Mouse (Mus musculus): ENCODE data around the gene Tmem107.

Tmem107 gene

DNA sequence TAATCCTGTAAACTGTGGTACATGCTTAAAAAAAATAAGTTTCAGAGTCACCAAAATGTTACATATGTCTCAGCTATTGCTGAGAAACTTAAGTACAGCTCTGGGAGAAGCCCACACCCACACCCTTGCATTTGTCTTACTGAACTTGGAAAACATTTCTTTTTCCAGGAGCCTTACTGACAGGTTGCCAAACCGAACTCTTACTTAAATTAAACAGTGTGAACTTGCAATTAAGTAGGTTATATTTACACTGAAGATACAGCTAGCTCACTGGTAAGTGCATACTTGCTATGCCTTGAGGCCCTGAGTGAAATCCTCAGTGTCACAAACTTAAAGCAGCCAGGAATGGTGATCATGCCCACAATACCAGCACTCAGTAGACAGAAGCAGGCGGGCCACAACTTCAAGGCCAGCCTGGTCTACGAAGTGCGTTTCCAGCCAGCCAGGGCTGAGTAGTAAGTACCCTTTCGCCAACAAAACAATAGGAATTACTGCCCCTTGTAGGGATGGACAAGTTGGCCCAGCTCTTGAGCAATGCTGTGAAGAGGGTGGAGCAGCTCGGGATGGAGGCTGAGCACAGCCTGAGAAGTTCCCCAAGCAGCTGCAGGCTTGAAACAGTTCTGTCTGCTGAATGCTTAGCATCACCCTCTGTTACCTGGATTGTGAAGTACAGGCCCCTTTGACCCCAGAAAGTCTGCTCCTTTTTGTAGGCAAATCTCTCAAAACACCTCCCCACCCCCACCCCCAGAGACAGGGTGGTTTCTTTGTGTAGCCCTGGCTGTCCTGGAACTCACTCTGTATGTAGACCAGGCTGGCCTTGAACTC lies 3.6 kb downstream of the Tmem107 start:
- no peak for DNase-seq (ENCODE audit: low spot score in 2 of 2)

DNA sequence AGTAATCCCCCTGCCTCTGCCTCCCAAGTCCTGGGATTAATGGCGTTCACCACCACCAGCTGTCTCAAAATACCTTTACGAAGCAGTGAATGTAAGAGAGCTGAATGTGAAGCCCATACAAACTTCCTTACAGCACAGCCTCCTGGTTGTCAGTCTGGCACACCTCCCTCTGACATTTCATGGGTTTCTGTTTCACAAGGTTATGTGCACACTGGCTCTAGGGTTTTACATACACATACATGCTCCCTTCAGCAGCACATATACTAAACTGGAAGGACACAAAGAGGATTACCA lies 4.1 kb downstream of the Tmem107 start:
- DNase-seq (ENCODE audit: low spot score in 2 of 2), result no peak

DNA sequence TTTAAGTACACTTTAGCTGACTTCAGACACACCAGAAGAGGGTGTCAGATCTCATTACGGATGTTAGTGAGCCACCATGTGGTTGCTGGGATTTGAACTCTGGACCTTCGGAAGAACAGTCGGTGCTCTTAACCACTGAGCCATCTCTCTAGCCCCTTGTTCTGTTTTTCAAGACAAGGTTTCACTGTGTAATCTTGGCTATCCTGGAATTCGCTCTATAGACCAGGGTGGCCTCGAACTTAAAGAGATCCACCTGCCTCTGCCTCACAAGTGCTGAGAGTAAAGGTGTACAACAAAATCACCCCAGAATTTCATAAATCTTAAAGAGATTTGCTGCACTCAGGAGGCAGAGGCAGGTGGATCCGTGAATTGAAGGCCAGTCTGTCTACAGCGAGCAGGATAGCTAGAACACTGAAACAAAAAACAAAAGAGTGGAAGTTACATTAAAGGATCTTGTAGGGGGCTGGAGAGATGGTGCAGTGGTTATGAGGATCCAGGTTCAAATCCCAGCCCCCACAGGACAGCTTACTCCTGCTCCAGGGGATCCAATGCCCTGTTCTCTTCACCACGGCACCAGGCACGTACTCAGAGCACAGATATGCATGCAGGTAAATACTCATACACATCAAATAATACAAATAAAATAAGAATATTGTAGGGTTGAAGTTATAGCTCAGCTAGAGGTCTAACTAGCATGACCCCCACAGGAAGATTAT lies 5.3 kb downstream of the Tmem107 start:
- DNase-seq (ENCODE audit: low spot score in 2 of 2), result no peak

DNA sequence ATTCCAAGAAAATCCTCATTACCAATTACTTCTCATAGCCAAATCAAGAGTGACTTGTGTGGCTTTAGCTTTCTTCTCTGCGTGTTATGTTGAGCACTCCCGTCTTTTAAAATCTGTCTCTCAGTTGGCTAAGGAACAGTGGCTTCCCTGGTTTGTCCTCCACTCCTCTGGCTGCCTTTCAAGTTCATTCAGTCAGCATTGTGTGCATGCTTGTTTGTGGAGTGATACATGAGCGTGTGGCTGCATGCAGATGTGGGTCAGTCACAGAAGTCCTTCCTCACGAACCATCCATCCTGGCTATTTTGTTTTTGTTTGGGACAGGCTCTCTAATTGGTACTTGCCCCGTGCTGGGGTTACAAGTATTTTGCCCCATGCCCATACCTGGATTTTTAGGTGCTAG lies 6.0 kb downstream of the Tmem107 start:
- DNase-seq (ENCODE audit: low spot score in 2 of 2), result no peak

DNA sequence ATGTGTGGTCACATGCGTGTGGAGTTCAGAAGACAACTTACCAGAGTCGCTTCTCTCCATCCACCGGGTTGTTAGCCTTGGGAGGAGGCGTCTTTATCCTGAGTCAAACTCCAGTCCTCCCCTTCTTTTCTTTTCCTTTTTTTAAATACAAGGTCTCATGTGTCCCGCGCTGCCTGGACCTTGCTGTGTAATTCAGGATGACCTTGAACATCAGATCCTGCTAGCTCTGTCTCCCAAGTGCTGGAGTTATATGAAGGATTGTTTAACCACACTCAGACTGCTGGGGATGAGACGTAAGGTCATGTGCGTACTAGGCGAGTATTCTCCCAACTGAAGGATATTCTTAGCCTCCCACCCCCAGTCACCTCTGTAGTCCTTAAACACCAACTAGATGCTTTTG lies 6.7 kb downstream of the Tmem107 start:
- DNase-seq (ENCODE audit: low spot score in 2 of 2), result no peak

DNA sequence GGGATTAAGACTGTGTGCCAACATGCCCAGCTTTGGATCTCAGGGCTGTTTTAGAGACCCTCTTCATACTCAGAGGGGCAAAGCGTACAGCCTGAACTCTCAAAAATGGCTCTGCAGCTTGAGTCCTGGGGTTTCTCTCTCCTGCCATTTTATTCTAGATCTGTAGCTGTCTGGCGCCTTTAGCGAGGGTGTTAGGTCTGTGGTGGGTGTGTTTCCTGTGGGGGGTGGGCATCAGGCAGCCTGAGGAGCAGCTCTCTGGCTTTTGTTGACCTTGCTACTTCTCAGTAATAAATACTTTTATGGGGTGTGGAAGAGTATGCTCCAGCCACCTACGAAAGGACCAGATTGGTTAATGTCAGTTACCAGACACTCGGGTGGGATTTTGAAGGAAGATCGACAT lies 7.4 kb downstream of the Tmem107 start:
- no peak for DNase-seq (ENCODE audit: low spot score in 2 of 2)

DNA sequence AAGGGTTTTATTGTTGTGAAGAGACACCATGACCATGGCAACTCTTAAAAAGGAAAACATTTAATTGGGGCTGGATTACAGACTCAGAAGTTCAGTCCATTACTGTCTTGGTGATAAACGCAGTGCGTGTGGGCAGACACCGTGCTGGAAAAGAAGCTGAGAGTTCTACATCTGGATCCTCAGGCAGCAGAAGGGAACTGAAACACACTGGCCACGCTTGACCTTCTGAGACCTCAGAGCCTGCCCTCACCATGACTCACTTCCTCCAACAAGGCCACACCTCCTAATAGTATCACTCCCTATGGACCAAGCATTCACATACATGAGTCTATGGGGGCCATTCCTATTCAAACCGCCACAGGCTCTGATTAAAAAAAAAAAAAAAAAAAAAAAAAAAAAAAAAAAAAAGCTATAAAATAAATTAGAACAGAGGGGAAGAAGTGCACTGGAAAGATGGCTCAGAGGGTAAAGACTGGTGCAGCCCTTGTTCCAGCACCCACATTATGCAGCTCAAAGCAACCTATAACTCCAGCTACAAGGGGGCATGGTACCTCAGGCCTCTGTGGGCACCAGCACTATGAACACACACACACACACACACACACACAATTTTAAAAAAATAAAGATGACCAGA lies 8.3 kb downstream of the Tmem107 start:
- DNase-seq (ENCODE audit: low spot score in 2 of 2), result no peak

DNA sequence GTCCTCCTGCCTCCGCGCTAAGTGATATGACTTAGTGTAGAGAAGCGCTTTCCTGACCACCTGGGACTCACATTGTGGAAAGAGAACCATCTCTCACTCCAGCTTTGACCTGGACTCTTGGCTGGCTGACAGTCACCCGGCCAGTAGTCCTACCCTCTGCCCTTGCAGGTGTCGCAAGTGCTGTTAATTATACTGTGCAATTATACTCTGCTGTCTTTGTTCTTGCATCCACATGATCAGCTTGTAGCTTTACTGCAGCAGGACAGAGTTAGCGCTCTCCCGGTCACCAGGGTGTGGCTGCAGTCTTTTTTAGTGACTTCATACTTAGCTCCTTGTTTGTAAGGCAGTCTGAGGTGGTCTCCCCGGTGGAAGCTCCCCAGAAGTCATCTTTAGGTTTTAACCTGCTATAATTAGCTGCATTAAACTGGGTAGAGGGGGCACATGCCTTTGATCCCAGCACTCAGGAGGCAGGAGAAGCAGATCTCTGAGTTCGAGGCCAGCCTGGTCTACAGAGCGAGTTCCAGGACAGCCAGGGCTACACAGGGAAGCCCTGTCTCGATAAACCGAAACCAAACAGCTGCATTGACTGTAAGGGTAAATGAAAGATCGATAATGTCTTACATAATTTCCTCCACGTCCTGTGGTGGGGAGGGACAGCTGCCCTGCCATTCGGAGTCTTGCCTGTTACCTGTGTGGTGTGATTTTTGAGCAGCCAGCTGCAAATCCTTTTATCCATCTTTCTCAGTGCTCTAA lies 9.7 kb downstream of the Tmem107 start:
- no peak for DNase-seq (ENCODE audit: low spot score in 2 of 2)

DNA sequence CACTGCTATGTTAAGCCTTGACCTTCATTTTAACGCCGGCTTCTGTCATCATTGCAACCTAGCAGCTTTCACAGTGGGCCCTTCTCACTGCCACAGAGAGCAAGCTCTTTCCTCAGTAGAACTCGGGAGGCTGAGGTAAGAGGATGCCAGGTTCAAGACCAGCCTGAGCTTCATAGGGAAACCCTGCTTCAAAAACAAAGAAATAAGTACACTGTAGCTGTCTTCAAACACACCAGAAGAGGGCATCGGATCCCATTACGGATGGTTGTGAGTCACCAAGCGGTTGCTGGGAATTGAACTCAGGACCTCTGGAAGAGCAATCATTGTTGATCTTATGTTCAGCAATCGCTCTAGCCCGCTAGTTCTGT lies 10.2 kb downstream of the Tmem107 start:
- DNase-seq (ENCODE audit: low spot score in 2 of 2), result no peak

DNA sequence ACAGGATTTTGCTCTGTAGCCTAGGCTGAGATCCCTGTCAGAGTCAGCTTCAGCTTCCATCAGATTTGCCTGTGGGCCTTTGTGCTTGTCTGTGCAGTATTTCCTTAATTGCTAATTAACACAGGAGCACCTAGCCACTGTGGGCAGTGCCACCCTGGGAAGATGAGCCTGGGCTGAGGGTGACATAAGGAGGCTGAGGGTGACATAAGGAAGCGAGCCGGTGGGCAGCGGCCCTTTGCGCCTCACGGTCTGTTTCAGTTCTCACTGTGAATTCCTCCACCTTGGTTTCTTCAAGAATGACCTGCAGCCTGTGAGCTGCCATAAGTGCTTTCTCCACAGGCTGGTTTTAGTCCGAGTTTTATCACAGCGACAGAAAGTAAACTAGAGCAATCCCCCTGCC lies 11.0 kb downstream of the Tmem107 start:
- no peak for DNase-seq (ENCODE audit: low spot score in 2 of 2)

DNA sequence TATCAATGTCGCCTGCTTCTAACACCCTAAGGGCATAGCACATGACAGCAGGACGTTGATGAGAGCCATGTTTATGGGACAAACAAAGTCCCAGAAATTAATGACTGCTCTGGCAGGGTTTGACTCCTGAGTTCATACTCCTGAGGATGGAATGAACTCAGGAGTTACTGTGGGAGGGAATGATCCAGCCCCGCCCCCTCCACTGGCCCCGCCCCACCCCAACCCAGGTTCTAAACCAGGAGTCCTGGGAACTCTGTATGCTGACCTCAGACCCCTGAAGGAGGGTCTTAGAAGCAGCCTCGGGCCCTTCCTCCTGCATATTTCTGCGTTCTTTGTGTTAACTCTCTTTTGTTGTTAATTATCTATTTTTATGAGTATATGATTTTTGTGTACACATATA lies 15.0 kb downstream of the Tmem107 start:
- no peak for DNase-seq (ENCODE audit: low spot score in 2 of 2)

DNA sequence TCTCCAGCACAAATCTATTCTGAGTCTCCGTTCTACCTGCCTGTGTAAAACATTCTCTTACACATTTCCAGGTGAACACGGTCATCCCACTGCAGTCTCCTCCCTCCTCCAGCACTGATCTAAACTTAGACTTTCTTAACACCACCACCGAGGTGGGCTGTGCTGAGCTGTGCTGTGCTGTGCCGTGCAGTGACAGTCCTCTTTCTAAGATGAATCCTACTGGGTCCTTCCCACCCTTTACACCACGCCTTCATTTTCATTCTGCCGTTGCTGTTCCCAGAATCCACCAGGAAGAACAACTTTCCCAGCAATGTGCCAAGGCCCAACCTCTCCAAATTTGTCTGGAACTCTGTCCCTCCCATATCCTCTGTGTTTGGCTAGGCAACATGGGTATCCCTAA lies 15.8 kb downstream of the Tmem107 start:
- DNase-seq (ENCODE audit: low spot score in 2 of 2), result peak in 1 of 2 experiments; percentile 51

DNA sequence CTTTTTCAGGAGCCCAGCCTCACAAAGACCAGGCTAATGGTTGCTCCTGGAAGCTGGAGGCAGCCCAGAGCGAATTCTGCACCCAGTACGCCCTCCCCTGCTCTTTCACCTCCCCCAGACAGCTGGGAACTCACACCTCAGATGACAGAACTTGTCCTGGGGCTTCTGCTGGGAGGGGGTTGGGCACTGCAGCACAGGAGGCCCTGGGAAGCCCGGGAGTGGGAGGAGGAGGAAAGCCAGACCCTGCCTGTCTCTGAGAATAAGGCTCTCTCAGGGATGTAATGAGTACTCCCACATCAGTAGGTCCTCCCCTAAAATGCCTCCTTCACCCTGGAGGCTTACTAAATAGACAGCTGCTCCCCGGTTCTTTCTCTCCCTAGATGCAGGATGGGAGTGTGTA lies 16.5 kb downstream of the Tmem107 start:
- DNase-seq (ENCODE audit: low spot score in 2 of 2), result no peak

DNA sequence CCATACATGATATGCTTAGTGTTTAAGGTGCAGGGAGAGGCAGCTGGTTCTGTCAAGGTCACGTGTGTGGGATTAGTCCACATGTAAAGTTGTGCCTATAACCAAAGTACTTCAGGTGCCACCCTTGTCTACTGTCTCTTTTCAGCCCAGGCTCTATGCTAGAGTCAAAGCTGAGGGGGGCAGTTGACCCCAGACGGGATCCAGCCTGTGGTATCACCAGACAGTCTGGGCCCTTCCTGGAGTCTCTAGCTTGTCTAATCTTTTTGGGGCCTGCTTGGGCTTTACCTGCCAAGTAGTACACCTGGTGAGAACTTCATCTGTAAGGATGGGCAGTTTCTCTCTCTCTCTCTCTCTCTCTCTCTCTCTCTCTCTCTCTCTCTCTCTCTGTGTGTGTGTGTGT lies 17.0 kb downstream of the Tmem107 start:
- DNase-seq (ENCODE audit: low spot score in 2 of 2), result no peak

DNA sequence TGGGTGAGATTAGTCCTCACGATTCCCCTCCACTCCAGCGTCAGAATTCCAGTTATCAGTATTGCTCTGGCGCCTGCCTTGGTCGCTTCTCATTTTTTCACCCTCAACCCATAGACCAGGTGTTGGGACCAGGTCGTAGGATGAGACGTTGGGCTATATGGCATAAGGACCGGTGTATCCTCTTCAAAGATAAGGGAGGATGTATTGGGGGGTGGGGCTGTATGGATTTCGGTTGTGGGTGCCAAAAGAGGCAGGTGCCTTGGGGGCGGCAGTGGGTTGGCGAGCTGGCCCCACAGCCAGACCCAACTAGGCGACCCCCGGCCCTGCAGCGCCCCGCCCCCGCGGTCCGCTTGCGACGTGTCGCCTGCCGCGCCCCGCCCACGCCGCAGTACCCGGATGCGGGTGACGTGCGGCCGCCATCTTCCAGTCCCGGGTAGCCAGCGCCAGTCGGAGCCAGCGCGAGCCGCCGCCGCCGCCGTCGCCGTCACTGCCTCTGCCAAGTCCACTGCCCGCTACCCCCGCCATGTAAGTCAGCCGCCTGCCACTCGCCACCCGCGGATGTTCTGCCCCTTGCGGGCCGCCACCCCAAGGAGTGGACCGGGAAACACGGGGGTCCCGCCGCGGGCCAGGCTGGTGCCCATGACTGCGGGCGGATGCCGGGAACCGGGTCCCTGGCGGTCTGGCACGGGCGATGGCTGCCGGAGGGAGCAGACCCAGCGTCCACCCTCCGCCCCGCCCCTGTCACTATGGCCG lies 17.7 kb downstream of the Tmem107 start, which contains the start of gene Vamp2:
Vamp2 (plus strand) TSS at position 388 of the 753 bp plus-strand sequence.
- peak; percentile 85 to 90 for DNase-seq (ENCODE audit: low spot score in 2 of 2)

DNA sequence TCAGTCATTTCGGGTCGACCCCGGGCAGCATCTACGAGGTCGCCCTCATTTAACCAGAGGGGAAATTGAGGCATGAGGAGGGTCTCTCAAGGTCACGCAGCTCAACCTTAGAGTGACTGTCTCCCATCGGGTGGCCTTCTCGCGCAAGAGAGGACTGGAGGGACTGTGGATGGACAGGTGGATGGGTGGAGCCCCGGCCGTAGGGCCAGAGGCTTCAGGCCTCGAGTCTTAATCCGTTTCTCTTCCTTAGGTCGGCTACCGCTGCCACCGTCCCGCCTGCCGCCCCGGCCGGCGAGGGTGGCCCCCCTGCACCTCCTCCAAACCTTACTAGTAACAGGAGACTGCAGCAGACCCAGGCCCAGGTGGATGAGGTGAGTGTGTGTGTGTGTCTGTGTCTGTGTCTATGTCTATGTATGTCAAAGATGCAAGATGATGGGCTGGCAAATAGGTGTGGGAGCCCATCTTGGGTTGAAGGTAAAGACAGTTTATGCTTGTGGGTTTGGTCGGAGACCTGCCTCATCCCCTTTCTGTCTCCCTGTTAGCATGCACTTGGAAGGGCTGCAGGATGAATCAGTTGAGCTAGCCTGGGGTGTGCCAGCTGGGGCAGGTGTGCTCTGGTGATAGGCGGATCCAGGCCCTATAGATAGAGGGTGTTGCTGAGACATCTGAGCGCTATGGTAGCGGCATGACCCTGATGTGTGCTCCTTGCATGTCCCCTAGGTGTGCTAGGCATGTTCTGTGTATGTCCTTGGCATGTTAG lies 18.4 kb downstream of the Tmem107 start:
- DNase-seq (ENCODE audit: low spot score in 2 of 2), result no peak

DNA sequence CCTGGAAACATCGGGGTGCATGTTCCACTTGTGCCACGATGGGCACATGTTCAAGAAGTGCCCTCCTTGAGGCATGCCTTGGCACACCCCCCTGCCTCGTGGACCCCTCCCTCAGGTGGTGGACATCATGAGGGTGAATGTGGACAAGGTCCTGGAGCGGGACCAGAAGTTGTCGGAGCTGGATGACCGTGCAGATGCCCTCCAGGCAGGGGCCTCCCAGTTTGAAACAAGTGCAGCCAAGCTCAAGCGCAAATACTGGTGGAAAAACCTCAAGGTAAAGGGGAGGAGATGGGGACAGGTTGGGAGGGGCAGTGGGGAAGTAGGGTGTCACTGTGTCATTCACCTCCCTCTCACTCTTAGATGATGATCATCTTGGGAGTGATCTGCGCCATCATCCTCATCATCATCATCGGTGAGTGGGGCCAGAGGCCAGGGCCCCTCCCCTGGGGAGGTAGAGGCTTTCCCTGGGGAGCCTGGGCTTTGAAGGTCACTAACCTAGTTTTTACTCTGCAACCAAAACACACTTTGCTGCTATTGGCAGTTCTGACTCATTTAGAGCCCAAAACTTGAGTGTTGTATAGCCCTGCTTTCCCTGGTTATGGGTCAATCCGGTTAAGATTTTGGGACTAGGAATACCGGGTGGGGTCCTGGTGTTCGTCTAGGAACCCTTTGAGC lies 19.1 kb downstream of the Tmem107 start:
- no peak for DNase-seq (ENCODE audit: low spot score in 2 of 2)

DNA sequence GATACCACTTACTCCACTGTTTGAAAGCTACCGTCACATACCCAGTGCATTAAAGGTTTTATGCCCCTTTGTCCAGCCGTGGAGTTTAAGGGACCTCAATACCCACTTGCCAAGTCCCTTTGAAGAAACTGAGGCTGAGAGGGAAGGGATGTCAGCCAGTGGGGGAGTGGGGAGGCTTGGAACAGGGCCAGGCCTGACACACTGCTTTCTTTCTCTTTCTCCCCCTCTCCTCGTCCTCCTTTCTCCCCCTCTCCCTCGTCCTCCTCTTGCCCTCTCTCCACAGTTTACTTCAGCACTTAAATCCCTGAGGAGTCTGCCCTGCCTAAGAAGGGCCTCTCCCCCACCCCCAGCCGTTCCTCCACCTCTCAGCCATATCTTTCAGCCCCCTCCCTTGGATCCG lies 19.8 kb downstream of the Tmem107 start:
- no peak for DNase-seq (ENCODE audit: low spot score in 2 of 2)

DNA sequence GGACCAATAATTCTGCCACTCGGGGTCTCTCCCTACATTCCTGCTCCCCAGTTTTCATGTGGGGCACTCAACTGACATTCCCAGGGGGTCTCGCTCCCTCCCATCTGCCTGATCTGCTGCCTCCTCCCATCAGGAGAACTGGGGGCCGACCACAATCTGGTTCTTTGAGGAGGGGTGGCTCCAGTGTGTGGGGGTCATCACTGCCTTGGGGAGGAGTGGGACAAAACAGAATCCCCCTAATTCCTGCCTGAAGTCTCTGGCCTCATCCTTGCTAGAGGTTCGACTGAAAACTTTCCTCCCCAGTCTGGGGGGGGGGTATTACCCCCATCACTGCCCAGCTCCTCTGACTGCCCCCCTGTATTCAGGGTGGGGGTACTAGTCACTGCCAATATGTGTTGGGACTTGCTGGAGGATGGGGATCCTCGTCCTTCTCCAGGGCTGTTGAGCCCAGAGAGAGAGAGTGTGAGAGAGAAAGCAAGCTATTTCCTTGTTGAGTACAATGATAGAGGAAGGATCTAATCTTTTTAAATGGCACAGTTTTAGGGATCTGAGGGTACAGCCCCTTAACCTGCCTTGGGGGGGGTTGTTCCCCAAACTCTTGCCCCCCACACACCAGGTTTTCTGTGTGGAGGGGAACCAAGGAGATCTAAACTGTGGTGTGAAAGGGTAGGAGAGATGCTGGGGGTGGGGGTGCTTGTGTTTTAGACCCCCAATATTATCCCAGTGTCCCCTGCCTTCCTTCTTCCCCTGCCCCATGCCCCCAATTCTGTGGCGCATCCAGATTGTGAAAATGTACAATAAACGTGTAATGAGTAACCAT lies 21.2 kb downstream of the Tmem107 start:
- DNase-seq (ENCODE audit: low spot score in 2 of 2), result no peak

Measured in frontal cortex, postnatal 14 days (tissue).